Mouse (Mus musculus) retina, embryonic 14.5 days (tissue): ENCODE measurements around the gene Limch1.

ENCODE experiments used
- DNase-seq: peaks from one replicate; pipeline ENCODE4 v3.0.0-alpha.2; 2015; ENCODE audit warnings: low spot score

The Limch1 gene

GRCm38 (mm10) chr5:67101793-67102600 lies 356.4 kb downstream of the Limch1 start:
- DNase-seq: peak; percentile 71

GRCm38 (mm10) chr5:67103016-67103415 lies 357.4 kb downstream of the Limch1 start:
- no peak for DNase-seq

DNA sequence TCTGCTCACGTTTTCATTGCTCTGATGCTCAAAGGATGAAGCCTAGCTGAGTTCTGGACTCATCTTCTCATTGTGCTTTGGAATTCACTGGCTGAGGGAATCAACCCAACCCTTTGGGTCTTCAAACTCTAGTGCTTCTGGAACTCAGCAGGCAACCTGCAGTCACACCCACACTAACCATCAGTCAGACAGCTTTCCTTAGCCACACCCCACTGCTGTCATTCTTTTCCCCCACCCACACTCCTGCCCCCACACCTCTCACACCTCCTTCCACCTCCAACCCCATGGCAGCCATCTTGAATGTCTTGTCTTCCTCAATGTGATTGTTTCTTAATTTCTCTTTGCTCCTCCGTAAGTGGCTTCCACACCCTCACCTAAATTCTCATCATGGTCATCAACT lies 360.6 kb downstream of the Limch1 start:
- DNase-seq: no peak
